Mouse (Mus musculus): Measurements from ENCODE around the gene Atrn. TPM values are rescaled to one million over a fixed set of nuclear protein-coding genes. Genes with fewer than 3 reads are reported as not detected.
"Not testable (repeated sequence)": the region's sequence is repeated elsewhere in the genome, so short reads cannot be mapped to it uniquely, and the experiment has no call there.

The Atrn gene
- polyA plus RNA-seq, 1 experiment from 2014 or later = 6.3 TPM

- Histone ChIP-seq H3K4me1 (ENCODE audit: insufficient read depth, low read length) (peaks cover 3% of the 10 kb centered on the region; the same call in 1 of the 2 replicates), H3K9ac (replicated peaks; ENCODE audit: low read length) (no peak overlapping the region), H3K27me3 (ENCODE audit: insufficient read depth, low read length) (no peaks in the 10 kb centered on the region), H3K36me3 (ENCODE audit: insufficient read depth, low read length) (peaks cover 7% of the 10 kb centered on the region), H3K27ac (ENCODE audit: low read length) (no peak overlapping the region), H3K4me3 (ENCODE audit: low read length) (no peak overlapping the region), H3K4me2 (replicated peaks; ENCODE audit: low read depth, low read length) (no peak overlapping the region), H3K9me3 (ENCODE audit: low read length) (peaks cover 5% of the 10 kb centered on the region; the same call in 1 of the 2 replicates)
- WGBS = 90% methylated on average over 1 of the region's 1 CpGs
- no peak for ATAC-seq (ENCODE audit: low FRiP score, low TSS enrichment)
These were observed 124.7 kb downstream of the Atrn start for GRCm38 (mm10) chr2:131030998-131031397.

- not testable (repeated sequence) for H3K4me1 ChIP-seq (ENCODE audit: insufficient read depth, low read length); H3K9ac ChIP-seq (replicated peaks; ENCODE audit: low read length); ATAC-seq (ENCODE audit: low FRiP score, low TSS enrichment); H3K4me2 ChIP-seq (replicated peaks; ENCODE audit: low read depth, low read length); H3K27me3 ChIP-seq (ENCODE audit: insufficient read depth, low read length); H3K4me3 ChIP-seq (ENCODE audit: low read length); H3K36me3 ChIP-seq (ENCODE audit: insufficient read depth, low read length); H3K9me3 ChIP-seq (ENCODE audit: low read length); H3K27ac ChIP-seq (ENCODE audit: low read length)
- 66% methylated on average over 1 of the region's 1 CpGs for WGBS
These were observed 125.1 kb downstream of the Atrn start for GRCm38 (mm10) chr2:131031406-131031805.

- Histone ChIP-seq H3K27ac (ENCODE audit: low read length) (no peak overlapping the region), H3K4me2 (replicated peaks; ENCODE audit: low read depth, low read length) (no peak overlapping the region), H3K9me3 (ENCODE audit: low read length) (peaks cover 5% of the 10 kb centered on the region; the same call in 1 of the 2 replicates), H3K4me1 (ENCODE audit: insufficient read depth, low read length) (peaks cover 21% of the 10 kb centered on the region), H3K36me3 (ENCODE audit: insufficient read depth, low read length) (no peaks in the 10 kb centered on the region), H3K4me3 (ENCODE audit: low read length) (no peak overlapping the region), H3K27me3 (ENCODE audit: insufficient read depth, low read length) (peaks cover 20% of the 10 kb centered on the region), H3K9ac (replicated peaks; ENCODE audit: low read length) (no peak overlapping the region)
- WGBS = 81% methylated on average over 2 of the region's 2 CpGs
- no peak for ATAC-seq (ENCODE audit: low FRiP score, low TSS enrichment)
These were observed 130.0 kb downstream of the Atrn start for GRCm38 (mm10) chr2:131036343-131036742.

GRCm38 (mm10) chr2:131036757-131037156 lies 130.5 kb downstream of the Atrn start:
- Histone ChIP-seq H3K36me3 (ENCODE audit: insufficient read depth, low read length) (no peaks in the 10 kb centered on the region), H3K9me3 (ENCODE audit: low read length) (peaks cover 5% of the 10 kb centered on the region; the same call in 1 of the 2 replicates), H3K27me3 (ENCODE audit: insufficient read depth, low read length) (peaks cover 23% of the 10 kb centered on the region), H3K4me3 (ENCODE audit: low read length) (no peak overlapping the region), H3K4me2 (replicated peaks; ENCODE audit: low read depth, low read length) (no peak overlapping the region), H3K4me1 (ENCODE audit: insufficient read depth, low read length) (peaks cover 24% of the 10 kb centered on the region), H3K27ac (ENCODE audit: low read length) (no peak overlapping the region), H3K9ac (replicated peaks; ENCODE audit: low read length) (0 out of 2 replicates have a peak overlapping the region, but pooled peaks have one; percentile 8)
- ATAC-seq (ENCODE audit: low FRiP score, low TSS enrichment) = no peak

GRCm38 (mm10) chr2:131037226-131037990 lies 131.1 kb downstream of the Atrn start:
- H3K4me2 ChIP-seq (replicated peaks; ENCODE audit: low read depth, low read length) = no peak overlapping the region
- H3K27me3 ChIP-seq (ENCODE audit: insufficient read depth, low read length) = peaks cover 30% of the 10 kb centered on the region
- 0 out of 2 replicates have a peak overlapping the region, but pooled peaks have one; percentile 8 for H3K9ac ChIP-seq (replicated peaks; ENCODE audit: low read length)
- no peak overlapping the region for H3K4me3 ChIP-seq (ENCODE audit: low read length)
- peaks cover 5% of the 10 kb centered on the region; the same call in 1 of the 2 replicates for H3K9me3 ChIP-seq (ENCODE audit: low read length)
- H3K36me3 ChIP-seq (ENCODE audit: insufficient read depth, low read length) = no peaks in the 10 kb centered on the region
- ATAC-seq (ENCODE audit: low FRiP score, low TSS enrichment) = no peak
- H3K27ac ChIP-seq (ENCODE audit: low read length) = no peak overlapping the region
- H3K4me1 ChIP-seq (ENCODE audit: insufficient read depth, low read length) = peaks cover 24% of the 10 kb centered on the region
- WGBS = 32% methylated on average over 17 of the region's 17 CpGs

GRCm38 (mm10) chr2:131038197-131038596 lies 131.9 kb downstream of the Atrn start:
- no peaks in the 10 kb centered on the region for H3K36me3 ChIP-seq (ENCODE audit: insufficient read depth, low read length)
- H3K27ac ChIP-seq (ENCODE audit: low read length) = no peak overlapping the region
- no peak overlapping the region for H3K4me2 ChIP-seq (replicated peaks; ENCODE audit: low read depth, low read length)
- peaks cover 34% of the 10 kb centered on the region for H3K27me3 ChIP-seq (ENCODE audit: insufficient read depth, low read length)
- ATAC-seq (ENCODE audit: low FRiP score, low TSS enrichment) = no peak
- no peak overlapping the region for H3K9ac ChIP-seq (replicated peaks; ENCODE audit: low read length)
- peaks cover 5% of the 10 kb centered on the region; the same call in 1 of the 2 replicates for H3K9me3 ChIP-seq (ENCODE audit: low read length)
- 91% methylated on average over 6 of the region's 6 CpGs for WGBS
- H3K4me3 ChIP-seq (ENCODE audit: low read length) = no peak overlapping the region
- peaks cover 24% of the 10 kb centered on the region for H3K4me1 ChIP-seq (ENCODE audit: insufficient read depth, low read length)

- no peak overlapping the region for H3K4me2 ChIP-seq (replicated peaks; ENCODE audit: low read depth, low read length)
- ATAC-seq (ENCODE audit: low FRiP score, low TSS enrichment) = no peak
- H3K9me3 ChIP-seq (ENCODE audit: low read length) = peaks cover 3% of the 10 kb centered on the region; the same call in 1 of the 2 replicates
- 79% methylated on average over 5 of the region's 5 CpGs for WGBS
- no peak overlapping the region for H3K9ac ChIP-seq (replicated peaks; ENCODE audit: low read length)
- H3K27me3 ChIP-seq (ENCODE audit: insufficient read depth, low read length) = peaks cover 34% of the 10 kb centered on the region
- H3K4me1 ChIP-seq (ENCODE audit: insufficient read depth, low read length) = peaks cover 24% of the 10 kb centered on the region
- H3K4me3 ChIP-seq (ENCODE audit: low read length) = no peak overlapping the region
- H3K27ac ChIP-seq (ENCODE audit: low read length) = no peak overlapping the region
- no peaks in the 10 kb centered on the region for H3K36me3 ChIP-seq (ENCODE audit: insufficient read depth, low read length)
These were observed 132.4 kb downstream of the Atrn start for GRCm38 (mm10) chr2:131038675-131039074.

GRCm38 (mm10) chr2:131040854-131041825 lies 134.8 kb downstream of the Atrn start:
- peak; percentile 36 for ATAC-seq (ENCODE audit: low FRiP score, low TSS enrichment)
- Histone ChIP-seq H3K36me3 (ENCODE audit: insufficient read depth, low read length) (no peaks in the 10 kb centered on the region), H3K27ac (ENCODE audit: low read length) (no peak overlapping the region), H3K27me3 (ENCODE audit: insufficient read depth, low read length) (peaks cover 34% of the 10 kb centered on the region), H3K4me1 (ENCODE audit: insufficient read depth, low read length) (peaks cover 39% of the 10 kb centered on the region), H3K4me2 (replicated peaks; ENCODE audit: low read depth, low read length) (peak overlapping the region; percentile 97), H3K4me3 (ENCODE audit: low read length) (peak overlapping the region; percentile 59), H3K9me3 (ENCODE audit: low read length) (no peaks in the 10 kb centered on the region), H3K9ac (replicated peaks; ENCODE audit: low read length) (peak overlapping the region; percentile 78)
- 2% methylated on average over 115 of the region's 115 CpGs for WGBS

GRCm38 (mm10) chr2:131042988-131043387 lies 136.7 kb downstream of the Atrn start, which contains the start of gene Gfra4:
Gene Gfra4 (minus strand): TSS chr2:131043088.
- WGBS = 81% methylated on average over 2 of the region's 2 CpGs
- Histone ChIP-seq H3K4me3 (ENCODE audit: low read length) (no peak within 1 kb of the TSS), H3K4me2 (replicated peaks; ENCODE audit: low read depth, low read length) (no peak within 1 kb of the TSS), H3K27ac (ENCODE audit: low read length) (peak within 1 kb of the TSS; percentile 29; the same call in 1 of the 2 replicates), H3K9me3 (ENCODE audit: low read length) (no peaks in the 10 kb centered on the region), H3K9ac (replicated peaks; ENCODE audit: low read length) (no peak within 1 kb of the TSS), H3K27me3 (ENCODE audit: insufficient read depth, low read length) (peaks cover 34% of the 10 kb centered on the region), H3K4me1 (ENCODE audit: insufficient read depth, low read length) (peaks cover 31% of the 10 kb centered on the region), H3K36me3 (ENCODE audit: insufficient read depth, low read length) (no peaks in the 10 kb centered on the region)
- ATAC-seq (ENCODE audit: low FRiP score, low TSS enrichment) = no peak

All from kidney, embryonic 16.5 days (tissue).